Mouse (Mus musculus) layer of hippocampus, adult 9-11 months (tissue): ENCODE data around the gene Polg2.

Source experiments
- DNase-seq: peaks from one replicate; pipeline ENCODE4 v3.0.0; 2022

The Polg2 gene

DNA sequence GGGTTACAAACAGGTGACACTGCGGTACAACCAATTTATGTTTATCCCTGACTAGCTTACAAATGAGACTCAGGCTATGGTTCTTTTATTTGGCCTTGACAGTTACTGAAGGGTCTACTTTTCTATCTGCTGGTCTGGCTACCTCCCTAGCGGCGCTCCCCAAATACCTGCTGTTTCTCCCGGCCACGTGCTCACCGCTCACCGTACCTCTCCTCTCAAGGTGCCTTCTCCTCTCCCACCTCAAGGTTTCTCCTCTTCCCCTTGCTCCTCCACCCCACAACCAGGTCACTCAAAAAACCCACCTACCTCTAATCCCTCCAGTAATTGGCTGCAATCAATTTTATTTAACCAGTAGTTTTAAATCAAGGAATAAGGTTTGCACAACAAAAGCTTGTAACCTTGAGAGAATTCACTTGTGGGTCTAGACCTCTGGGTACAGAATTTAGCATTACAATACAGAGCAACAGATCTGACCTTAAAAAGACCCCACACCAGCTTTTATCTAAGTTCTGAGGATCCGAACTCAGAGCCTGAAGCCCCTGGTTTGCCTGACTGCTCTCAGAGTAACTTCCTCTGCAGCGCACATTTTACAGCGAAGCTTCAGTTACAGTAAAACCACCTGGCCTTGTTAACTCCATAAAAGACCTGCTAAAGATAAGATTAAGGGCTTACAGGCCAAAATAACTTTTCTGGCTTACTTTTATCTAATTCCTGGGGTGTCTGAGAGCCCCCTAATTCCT, 55.0 kb downstream of the Polg2 start:
- no peak for DNase-seq

DNA sequence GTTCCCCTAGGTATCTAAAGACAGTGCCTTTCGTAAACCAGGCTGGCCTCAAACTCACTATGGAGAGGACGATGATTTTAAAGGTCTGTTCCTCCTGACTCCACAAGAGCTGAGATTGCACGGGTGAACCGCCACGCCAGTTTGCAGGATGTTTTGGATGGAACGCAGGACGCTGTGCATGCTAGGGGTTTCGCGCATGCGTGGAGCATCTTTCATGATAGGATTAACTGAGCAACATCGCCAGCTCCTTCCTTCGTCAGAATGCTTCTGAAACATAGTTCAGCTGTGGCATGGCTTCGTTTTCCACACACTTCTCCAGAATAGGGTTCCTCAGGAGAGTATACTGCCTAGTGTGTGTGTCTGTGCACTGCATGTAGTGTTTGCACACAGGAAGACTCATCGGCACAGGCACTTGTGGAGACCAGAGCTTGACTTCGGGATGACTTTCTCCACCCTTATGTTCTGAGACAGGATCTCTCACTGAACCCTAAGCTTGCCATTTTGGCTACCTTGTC, 55.7 kb downstream of the Polg2 start:
- no peak for DNase-seq

DNA sequence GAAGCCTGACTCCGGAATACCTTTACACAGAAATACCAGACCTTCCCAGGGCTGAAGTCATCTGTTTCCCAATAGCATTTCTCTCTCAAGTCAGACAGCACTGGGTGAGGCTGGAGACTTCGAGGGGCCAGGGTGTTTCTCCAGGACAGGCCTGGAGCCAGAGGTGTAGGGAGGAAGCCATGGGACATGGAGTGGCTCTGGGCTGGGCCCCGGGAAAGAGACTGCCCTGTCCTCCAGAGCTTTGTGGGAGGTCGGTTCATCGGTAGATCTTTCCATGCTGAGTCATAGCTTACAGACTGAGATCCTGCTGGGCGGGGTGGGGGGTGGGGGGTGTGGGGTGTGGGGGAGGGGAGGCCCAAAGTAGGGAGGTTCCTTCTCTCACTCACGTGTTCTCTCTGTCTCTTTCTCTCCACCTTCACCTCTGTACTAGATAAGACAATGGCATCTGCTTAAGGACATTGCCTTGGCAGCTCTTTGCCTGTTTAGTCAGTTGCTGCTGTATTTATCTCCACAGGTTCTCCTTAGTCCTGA, 56.4 kb downstream of the Polg2 start:
- no peak for DNase-seq

GRCm38 (mm10) chr11:106720379-106720778, 59.0 kb downstream of the Polg2 start:
- DNase-seq: no peak
